Mouse (Mus musculus) kidney, embryonic 16.5 days (tissue): ENCODE results near the gene St7l. TPM values are rescaled to one million over a fixed set of nuclear protein-coding genes. Genes with fewer than 3 reads are reported as not detected.

Experiments
- ATAC-seq: fragments of 200-750 bp; cut with Nextera tagmentation; 2 replicates; pipeline ENCODE4 v1.8.0; 2017; ENCODE audit warnings: moderate TSS enrichment; ENCODE audit not compliant: low FRiP score, low TSS enrichment
- H3K27ac ChIP-seq: fragments of 300-500 bp; sonication (generic); 2 replicates; pipeline ENCODE4 v1.5.1; 2014; ENCODE audit warnings: low read length
- H3K27me3 ChIP-seq: fragments of 300-500 bp; sonication (generic); 2 replicates; pipeline ENCODE4 v1.6.1; 2014; ENCODE audit warnings: low read length, control low read depth, mixed read lengths; ENCODE audit not compliant: insufficient read depth
- H3K36me3 ChIP-seq: fragments of 300-500 bp; sonication (generic); 2 replicates; pipeline ENCODE4 v1.6.1; 2014; ENCODE audit warnings: low read length, control low read depth, mixed read lengths; ENCODE audit not compliant: insufficient read depth
- H3K4me1 ChIP-seq: fragments of 300-500 bp; sonication (generic); 2 replicates; pipeline ENCODE4 v1.6.1; 2014; ENCODE audit warnings: low read length, control low read depth, mixed read lengths; ENCODE audit not compliant: insufficient read depth
- H3K4me2 ChIP-seq: fragments of 300-500 bp; sonication (generic); replicated peaks from 2 replicates; pipeline ENCODE4 v1.6.1; 2014; ENCODE audit warnings: low read depth, low read length
- H3K4me3 ChIP-seq: fragments of 300-500 bp; sonication (generic); 2 replicates; pipeline ENCODE4 v1.5.1; 2014; ENCODE audit warnings: mild to moderate bottlenecking, low read length
- H3K9ac ChIP-seq: fragments of 300-500 bp; sonication (generic); replicated peaks from 2 replicates; pipeline ENCODE4 v1.6.1; 2014; ENCODE audit warnings: low read length
- H3K9me3 ChIP-seq: fragments of 300-500 bp; sonication (generic); 2 replicates; pipeline ENCODE4 v1.6.1; 2016; ENCODE audit warnings: low read length, control low read depth
- WGBS: fragments of 180-500 bp; shearing (Covaris S2); extraction: QIAGEN DNeasy Blood & Tissue Kit; methylation state at CpG from one replicate; pipeline ENCODE4 v1.1.7; 2014; 5-methylcytosine and 5-hydroxymethylcytosine counted together
- polyA plus RNA-seq: library from polyadenylated mRNA; unstranded; fragments of >200 nt; fragmentation: Nextera tagmentation; extraction: Ambion mirVana; gene quantifications from 2 replicates; pipeline ENCODE4 v1.2.1, GENCODE M21; 2015

The St7l gene
- polyA plus RNA-seq, 1 experiment from 2014 or later = 39.9 TPM

DNA sequence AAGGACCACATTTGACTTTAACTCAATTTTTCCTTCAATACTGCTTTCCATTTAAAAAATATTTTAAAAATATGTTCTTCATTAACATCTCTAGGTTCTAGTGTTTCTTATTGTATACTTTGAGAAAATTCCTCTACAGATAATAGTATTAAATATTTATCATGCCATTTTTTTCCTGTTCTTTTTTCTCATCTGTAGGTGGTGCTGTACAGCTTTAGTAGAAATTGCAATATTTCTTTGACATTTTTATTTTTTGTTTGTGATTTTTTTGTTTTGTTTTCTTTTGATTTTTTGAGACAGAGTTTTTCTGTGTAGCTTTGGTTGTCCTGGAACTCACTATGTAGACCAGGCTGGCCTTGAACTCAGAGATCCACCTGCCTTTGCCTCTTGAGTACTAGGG is 5.8 kb downstream of the St7l start:
- Histone ChIP-seq H3K4me1 (peaks cover 10% of the 10 kb centered on the region), H3K9ac (no peak overlapping the region), H3K4me3 (no peak overlapping the region), H3K27me3 (no peaks in the 10 kb centered on the region), H3K27ac (no peak overlapping the region), H3K36me3 (peaks cover 34% of the 10 kb centered on the region), H3K4me2 (no peak overlapping the region), H3K9me3 (no peaks in the 10 kb centered on the region)
- no peak for ATAC-seq

DNA sequence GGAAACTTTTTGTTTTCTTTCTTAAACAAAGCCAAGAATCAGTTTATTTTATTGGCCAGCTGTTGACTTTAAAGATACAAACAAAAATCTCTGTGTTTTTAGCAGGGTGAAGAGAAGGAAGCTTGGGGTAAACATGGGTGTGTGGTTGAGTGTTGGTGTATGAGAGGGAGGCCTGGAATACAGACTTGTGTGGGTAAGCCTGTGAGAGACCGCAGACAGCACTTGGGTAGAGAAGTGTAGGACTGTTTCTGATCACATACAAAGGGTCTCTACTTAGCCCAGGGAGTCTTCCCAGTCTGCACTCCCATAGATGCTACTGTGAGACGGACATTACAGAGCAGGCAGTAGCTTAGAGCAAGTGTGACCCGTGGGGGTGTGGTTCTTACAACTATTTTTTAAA is 24.8 kb downstream of the St7l start:
- WGBS = 92% methylated on average over 3 of the region's 3 CpGs
- ATAC-seq = no peak
- no peak overlapping the region for H3K9ac ChIP-seq
- no peak overlapping the region for H3K4me2 ChIP-seq
- no peak overlapping the region for H3K27ac ChIP-seq
- H3K27me3 ChIP-seq = no peaks in the 10 kb centered on the region
- H3K9me3 ChIP-seq = no peaks in the 10 kb centered on the region
- H3K36me3 ChIP-seq = peaks cover 28% of the 10 kb centered on the region
- H3K4me1 ChIP-seq = no peaks in the 10 kb centered on the region
- no peak overlapping the region for H3K4me3 ChIP-seq

DNA sequence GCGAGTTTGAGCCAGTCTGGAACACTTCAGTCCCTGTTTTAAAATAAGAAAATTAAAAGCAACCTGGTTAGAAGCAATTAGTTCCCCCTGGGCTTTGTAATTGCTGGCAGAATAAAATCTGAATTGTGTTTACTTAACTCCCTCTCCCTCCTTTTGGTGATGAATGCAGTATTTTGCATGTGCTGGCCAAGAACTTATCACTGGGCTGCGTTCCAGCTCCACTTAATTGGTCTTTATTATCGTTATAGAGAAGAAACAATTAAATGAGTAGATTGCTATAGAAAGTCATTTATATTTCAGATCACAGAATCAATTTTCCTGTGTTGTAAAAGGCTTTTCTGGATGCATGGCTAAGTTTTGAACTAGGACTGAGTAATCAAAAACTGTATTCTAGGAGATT is 32.3 kb downstream of the St7l start:
- WGBS = 71% methylated on average over 3 of the region's 3 CpGs
- Histone ChIP-seq H3K4me3 (no peak overlapping the region), H3K9me3 (no peaks in the 10 kb centered on the region), H3K4me2 (no peak overlapping the region), H3K9ac (no peak overlapping the region), H3K27ac (no peak overlapping the region), H3K27me3 (no peaks in the 10 kb centered on the region), H3K36me3 (peaks cover 34% of the 10 kb centered on the region), H3K4me1 (no peaks in the 10 kb centered on the region)
- ATAC-seq = no peak

DNA sequence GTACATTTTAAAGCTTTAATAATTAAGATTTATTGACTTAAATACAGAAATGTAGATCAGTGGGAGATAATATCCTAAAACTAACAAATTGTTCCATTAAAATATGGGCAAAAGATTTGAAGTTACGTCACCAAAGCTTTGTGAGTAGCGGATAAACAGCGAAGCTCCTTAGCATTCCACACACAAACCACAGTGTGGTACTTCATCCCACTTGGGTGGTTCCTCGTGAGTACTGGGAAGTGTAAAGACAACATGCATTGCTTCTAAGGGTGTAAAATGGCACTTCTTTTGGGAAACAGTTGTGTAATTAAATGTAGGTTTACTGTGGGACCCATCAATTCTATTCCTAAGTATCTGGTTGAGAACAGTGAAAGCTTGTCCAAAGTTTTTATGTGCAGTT is 37.3 kb downstream of the St7l start:
- Histone ChIP-seq H3K27ac (no peak overlapping the region), H3K4me3 (no peak overlapping the region), H3K4me1 (no peaks in the 10 kb centered on the region), H3K36me3 (peaks cover 22% of the 10 kb centered on the region), H3K9me3 (no peaks in the 10 kb centered on the region), H3K9ac (no peak overlapping the region), H3K27me3 (no peaks in the 10 kb centered on the region), H3K4me2 (no peak overlapping the region)
- WGBS = 90% methylated on average over 4 of the region's 4 CpGs
- ATAC-seq = no peak

DNA sequence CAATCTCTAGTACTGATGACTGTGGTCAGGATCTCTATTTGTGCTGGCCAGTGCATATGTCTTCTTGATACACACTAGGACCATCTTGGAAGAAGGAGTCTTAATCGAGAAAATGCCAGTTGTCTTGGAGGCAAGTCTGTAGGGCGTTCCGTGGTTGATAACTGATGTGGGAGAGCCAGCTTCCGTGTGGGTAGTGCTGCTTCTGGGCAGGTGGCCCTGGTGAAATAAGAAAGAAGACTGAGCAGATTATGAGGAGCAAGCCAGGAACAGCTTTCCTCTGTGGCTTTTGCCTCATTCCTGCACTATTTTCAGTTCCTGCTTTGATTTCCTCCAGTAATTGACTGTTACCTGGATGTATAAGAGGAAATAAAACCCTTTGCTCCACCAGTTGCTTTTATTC is 41.6 kb downstream of the St7l start:
- Histone ChIP-seq H3K36me3 (peaks cover 10% of the 10 kb centered on the region), H3K4me2 (no peak overlapping the region), H3K27ac (no peak overlapping the region), H3K9ac (no peak overlapping the region), H3K4me1 (peaks cover 4% of the 10 kb centered on the region; the same call in 1 of the 2 replicates), H3K9me3 (no peaks in the 10 kb centered on the region), H3K27me3 (no peaks in the 10 kb centered on the region), H3K4me3 (no peak overlapping the region)
- WGBS = 82% methylated on average over 4 of the region's 4 CpGs
- ATAC-seq = no peak

DNA sequence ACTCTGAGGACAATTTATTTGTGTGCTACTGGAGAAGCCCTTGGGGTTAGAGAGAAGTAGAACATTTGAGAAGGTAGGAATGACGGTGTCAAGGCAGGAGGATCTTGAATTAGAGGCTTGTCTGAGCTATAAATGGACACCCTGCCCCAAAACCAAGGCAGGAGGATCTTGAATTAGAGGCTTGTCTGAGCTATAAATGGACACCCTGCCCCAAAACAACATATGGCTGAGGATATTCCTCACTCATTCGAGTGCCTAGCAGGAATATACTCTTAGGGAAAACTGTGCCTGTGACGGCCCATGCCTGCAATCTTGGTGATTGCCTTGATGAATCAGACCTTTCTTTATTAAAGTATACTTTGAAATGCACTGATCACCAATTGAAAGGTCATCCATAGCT is 42.2 kb downstream of the St7l start:
- Histone ChIP-seq H3K27me3 (no peaks in the 10 kb centered on the region), H3K9ac (no peak overlapping the region), H3K27ac (no peak overlapping the region), H3K9me3 (no peaks in the 10 kb centered on the region), H3K36me3 (peaks cover 10% of the 10 kb centered on the region), H3K4me1 (peaks cover 4% of the 10 kb centered on the region; the same call in 1 of the 2 replicates), H3K4me2 (no peak overlapping the region), H3K4me3 (no peak overlapping the region)
- 69% methylated on average over 3 of the region's 3 CpGs for WGBS
- ATAC-seq = no peak

DNA sequence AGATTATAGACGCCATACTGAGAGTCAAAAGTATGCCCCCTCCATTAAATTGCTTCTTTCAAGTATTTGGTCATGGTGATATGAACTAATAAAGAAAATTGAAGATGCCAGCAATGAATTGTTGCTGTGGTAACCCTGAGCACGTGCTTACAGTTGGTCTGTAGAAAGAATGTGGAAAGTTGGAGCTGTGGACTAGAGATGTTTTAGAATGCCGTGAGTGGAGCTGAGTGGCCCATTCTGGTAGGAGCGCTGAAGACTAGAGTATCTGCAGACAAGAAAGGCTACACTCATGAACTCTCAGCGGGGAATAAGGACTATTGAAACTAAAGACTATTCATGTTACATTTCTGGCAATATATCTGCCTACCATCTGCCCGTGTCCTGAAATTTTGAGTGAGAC is 45.4 kb downstream of the St7l start:
- H3K9ac ChIP-seq = no peak overlapping the region
- 95% methylated on average over 6 of the region's 6 CpGs for WGBS
- H3K27me3 ChIP-seq = no peaks in the 10 kb centered on the region
- H3K4me1 ChIP-seq = peaks cover 4% of the 10 kb centered on the region; the same call in 1 of the 2 replicates
- no peak overlapping the region for H3K4me2 ChIP-seq
- H3K36me3 ChIP-seq = peaks cover 10% of the 10 kb centered on the region
- no peak for ATAC-seq
- H3K9me3 ChIP-seq = no peaks in the 10 kb centered on the region
- no peak overlapping the region for H3K27ac ChIP-seq
- H3K4me3 ChIP-seq = no peak overlapping the region

DNA sequence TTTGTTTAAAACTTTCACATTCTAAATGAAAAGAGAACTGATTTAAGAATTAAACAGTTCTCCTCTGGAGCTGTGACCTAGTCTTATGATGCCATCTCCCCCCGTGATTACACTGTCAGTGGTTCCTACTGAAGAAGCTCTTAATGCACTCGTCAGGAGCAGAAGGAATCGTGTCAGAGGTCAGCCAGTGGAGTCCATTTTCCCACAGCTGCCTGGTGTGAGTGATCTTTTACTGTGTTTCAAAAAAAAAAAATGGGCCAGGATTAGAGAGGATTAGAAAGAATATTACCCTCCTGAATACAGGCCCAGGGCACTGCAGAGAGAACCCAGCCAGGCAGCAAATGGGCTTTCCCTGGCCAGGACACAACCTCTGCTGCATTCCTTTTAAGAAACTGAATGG is 51.2 kb downstream of the St7l start:
- H3K9ac ChIP-seq = no peak overlapping the region
- 54% methylated on average over 3 of the region's 3 CpGs for WGBS
- no peak overlapping the region for H3K4me2 ChIP-seq

DNA sequence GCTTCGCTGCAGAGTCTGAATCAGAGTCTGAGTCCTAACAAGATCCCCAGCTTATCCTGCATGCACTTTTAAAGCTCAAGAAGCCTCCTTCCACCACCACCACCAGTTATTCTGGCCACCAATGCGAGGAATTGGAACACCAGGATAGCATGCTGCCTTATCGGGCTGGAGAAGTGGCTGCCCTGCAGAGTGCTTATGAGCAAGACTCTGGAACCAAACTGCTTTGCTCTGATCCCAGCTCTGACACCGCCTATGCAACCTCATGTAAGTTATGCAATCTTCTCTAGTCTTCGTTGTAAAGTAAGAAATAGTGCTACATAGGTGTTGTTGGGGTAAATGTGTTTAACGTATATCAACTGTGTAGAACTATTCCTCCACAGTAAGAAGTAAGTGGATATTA is 65.6 kb downstream of the St7l start:
- no peak overlapping the region for H3K4me3 ChIP-seq
- ATAC-seq = no peak
- no peak overlapping the region for H3K27ac ChIP-seq
- H3K9ac ChIP-seq = no peak overlapping the region
- H3K4me2 ChIP-seq = no peak overlapping the region
- no peaks in the 10 kb centered on the region for H3K27me3 ChIP-seq
- 96% methylated on average over 6 of the region's 6 CpGs for WGBS
- H3K36me3 ChIP-seq = peaks cover 18% of the 10 kb centered on the region
- no peaks in the 10 kb centered on the region for H3K9me3 ChIP-seq
- H3K4me1 ChIP-seq = no peaks in the 10 kb centered on the region

More for the DNA sequence above, 51.2 kb downstream of the St7l start:
- no peak overlapping the region for H3K4me3 ChIP-seq
- peaks cover 10% of the 10 kb centered on the region for H3K36me3 ChIP-seq
- H3K27me3 ChIP-seq = no peaks in the 10 kb centered on the region
- H3K9me3 ChIP-seq = no peaks in the 10 kb centered on the region
- no peaks in the 10 kb centered on the region for H3K4me1 ChIP-seq
- no peak for ATAC-seq
- no peak overlapping the region for H3K27ac ChIP-seq

DNA sequence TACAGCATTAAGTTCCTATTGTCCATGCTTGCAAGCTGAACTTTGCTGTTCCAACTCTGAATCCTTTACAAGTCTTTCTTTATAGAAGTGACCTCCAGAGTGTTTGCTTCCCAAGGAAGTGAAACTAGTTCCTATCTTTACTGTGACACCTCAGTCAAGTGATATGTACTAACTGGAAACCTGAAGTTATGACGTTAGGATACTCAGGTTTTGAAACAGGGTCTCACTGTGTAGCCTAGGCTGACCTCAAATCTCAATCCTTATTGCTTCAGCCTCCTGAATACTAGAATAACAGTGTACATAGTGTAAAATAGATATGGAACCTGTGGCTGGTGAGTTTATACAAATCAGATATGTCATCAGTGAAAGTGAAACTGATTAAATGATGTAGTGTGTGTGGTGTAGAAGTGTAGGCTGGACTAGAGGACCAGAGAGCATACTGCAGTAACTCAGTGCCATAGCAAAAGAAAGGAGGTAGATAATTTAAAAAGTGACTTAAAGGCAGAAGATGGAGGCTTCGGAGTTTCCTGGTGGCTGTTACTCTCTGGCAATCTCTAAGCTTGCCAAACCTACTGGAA is 74.0 kb downstream of the St7l start:
- 90% methylated on average over 2 of the region's 2 CpGs for WGBS
- peaks cover 11% of the 10 kb centered on the region; the same call in 1 of the 2 replicates for H3K36me3 ChIP-seq
- H3K4me2 ChIP-seq = no peak overlapping the region
- no peak overlapping the region for H3K27ac ChIP-seq
- H3K9me3 ChIP-seq = no peaks in the 10 kb centered on the region
- H3K9ac ChIP-seq = no peak overlapping the region
- ATAC-seq = no peak
- no peaks in the 10 kb centered on the region for H3K27me3 ChIP-seq
- no peak overlapping the region for H3K4me3 ChIP-seq
- H3K4me1 ChIP-seq = peaks cover 7% of the 10 kb centered on the region
